Mouse (Mus musculus): Measurements from ENCODE around the gene Paqr3. TPM values are rescaled to one million over a fixed set of nuclear protein-coding genes. Genes with fewer than 3 reads are reported as not detected.
A peak's percentile ranks its signal among the peaks of the same experiment; 100 is the strongest.

The Paqr3 gene
- total and polyA plus RNA-seq, 3 experiments = 3.3 to 5.2 (median 4.2) TPM

GRCm38 (mm10) chr5:97084541-97084940 is 26.9 kb downstream of the Paqr3 start:
- peak; percentile 34 for DNase-seq

GRCm38 (mm10) chr5:97083701-97084100 is 27.7 kb downstream of the Paqr3 start:
- DNase-seq = peak; percentile 8

GRCm38 (mm10) chr5:97081481-97081880 is 29.9 kb downstream of the Paqr3 start:
- no peak for DNase-seq

GRCm38 (mm10) chr5:97078641-97079040 is 32.8 kb downstream of the Paqr3 start:
- no peak for DNase-seq

GRCm38 (mm10) chr5:97077676-97078075 is 33.7 kb downstream of the Paqr3 start:
- no peak for DNase-seq

GRCm38 (mm10) chr5:97076167-97076566 is 35.2 kb downstream of the Paqr3 start:
- DNase-seq = no peak

GRCm38 (mm10) chr5:97075476-97076151 is 35.8 kb downstream of the Paqr3 start:
- no peak for DNase-seq

GRCm38 (mm10) chr5:97065746-97066145 is 45.6 kb downstream of the Paqr3 start:
- no peak for DNase-seq

GRCm38 (mm10) chr5:97062041-97062440 is 49.4 kb downstream of the Paqr3 start:
- no peak for DNase-seq

GRCm38 (mm10) chr5:97060864-97061263 is 50.5 kb downstream of the Paqr3 start:
- no peak for DNase-seq

- DNase-seq = no peak
Observed at GRCm38 (mm10) chr5:97056791-97057450, 54.5 kb downstream of the Paqr3 start.

GRCm38 (mm10) chr5:97056359-97056758 is 55.0 kb downstream of the Paqr3 start:
- DNase-seq = no peak

GRCm38 (mm10) chr5:97055511-97056068 is 55.8 kb downstream of the Paqr3 start:
- DNase-seq = peak; percentile 19

GRCm38 (mm10) chr5:97054801-97055200 is 56.6 kb downstream of the Paqr3 start:
- DNase-seq = no peak

- DNase-seq = no peak
Observed at GRCm38 (mm10) chr5:97054166-97054565, 57.2 kb downstream of the Paqr3 start.

GRCm38 (mm10) chr5:97048905-97049304 is 62.5 kb downstream of the Paqr3 start:
- no peak for DNase-seq

GRCm38 (mm10) chr5:97046680-97047079 is 64.7 kb downstream of the Paqr3 start:
- no peak for DNase-seq

GRCm38 (mm10) chr5:97045260-97045659 is 66.1 kb downstream of the Paqr3 start:
- no peak for DNase-seq

Other genes starting within 250 kb of the Paqr3 start
- gene Bmp2k, start 113.9 kb downstream of the Paqr3 start, total RNA-seq (2021) = 10 to 100 TPM; 26.0 to 38.8 TPM
- 9.5 and 10.6 TPM in 2 replicates for gene Bmp2k, start 113.9 kb downstream of the Paqr3 start, polyA plus RNA-seq (2012; rRNA removed)

All from adrenal gland, adult 2 months (tissue).